Mouse (Mus musculus): Measurements from ENCODE around the gene Tomm20.
A peak's percentile ranks its signal among the peaks of the same experiment; 100 is the strongest.
"Not testable (repeated sequence)": the region's sequence is repeated elsewhere in the genome, so short reads cannot be mapped to it uniquely, and the experiment has no call there.

The Tomm20 gene

DNA sequence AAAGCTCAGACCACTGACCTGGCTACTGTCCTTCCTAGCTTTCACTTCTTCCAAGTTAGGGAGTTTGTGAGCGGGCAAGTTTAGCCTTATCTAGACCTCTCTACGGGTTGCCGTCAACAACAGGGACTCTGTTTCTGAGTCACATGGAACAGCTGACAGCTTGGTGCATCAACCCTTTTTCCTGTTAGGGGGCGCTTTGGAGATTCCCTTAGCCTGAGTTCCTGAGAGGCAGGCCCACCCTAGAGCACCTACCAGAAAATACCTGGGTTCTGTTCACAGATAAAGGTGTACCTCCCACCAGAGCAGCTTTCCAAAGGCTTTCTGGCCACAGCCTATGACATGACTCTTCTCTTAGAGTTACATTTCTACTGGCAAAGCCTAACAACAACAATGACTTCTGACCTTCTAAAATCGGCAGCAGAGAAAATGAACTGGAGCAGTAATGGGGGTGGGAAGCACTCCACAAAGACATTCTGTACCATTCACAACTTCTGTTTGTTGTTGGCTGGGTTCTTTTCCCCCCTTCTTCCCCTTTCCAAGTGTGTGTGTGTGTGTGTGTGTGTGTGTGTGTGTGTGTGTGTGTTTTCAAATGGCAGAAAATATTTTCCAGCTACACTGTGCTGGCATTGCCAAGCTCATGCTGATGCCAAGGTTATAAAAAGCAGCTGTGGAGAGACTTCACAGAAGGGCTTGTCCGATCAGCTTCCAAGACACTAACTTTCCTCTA, 28.3 kb downstream of the Tomm20 start:
- no peak for DNase-seq

- no peak for DNase-seq
Measured at GRCm38 (mm10) chr8:126916611-126917010, 29.0 kb downstream of the Tomm20 start.

DNA sequence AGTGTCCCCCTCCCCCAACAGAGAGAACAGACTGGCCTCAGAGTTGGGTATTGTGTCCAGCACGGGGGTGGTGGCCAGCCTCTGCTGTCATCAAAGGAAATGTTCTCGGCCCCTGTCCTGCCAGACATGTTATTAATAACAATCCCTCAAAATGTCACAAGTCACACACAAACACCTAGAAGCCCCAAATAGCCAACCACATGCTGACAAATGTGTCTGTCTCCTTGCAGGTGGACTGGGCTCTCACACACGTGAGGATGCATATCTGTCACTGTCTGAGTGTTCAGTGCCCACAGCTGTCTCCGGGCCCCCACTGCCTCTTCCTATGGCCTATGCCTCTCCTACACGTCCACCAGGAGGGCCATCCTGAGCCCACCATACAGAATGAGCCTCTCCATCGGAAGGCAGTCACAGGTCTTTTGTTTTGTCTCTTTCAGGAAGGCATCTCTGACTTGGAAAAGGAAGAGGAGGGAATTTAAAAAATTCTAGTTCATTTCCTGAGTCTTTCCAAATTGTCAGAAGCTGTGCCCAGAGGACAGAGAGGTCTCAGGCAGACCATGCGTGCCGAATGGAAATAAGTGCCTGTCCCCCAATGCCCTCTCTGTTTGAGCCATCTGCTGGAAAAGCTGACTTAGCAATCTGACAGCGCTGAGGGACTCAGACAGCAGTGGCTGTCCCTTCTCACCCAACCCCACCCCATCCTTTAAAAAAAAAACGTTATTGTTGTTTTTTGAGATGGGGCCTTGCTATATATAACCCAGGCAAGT, 30.9 kb downstream of the Tomm20 start:
- no peak for DNase-seq

DNA sequence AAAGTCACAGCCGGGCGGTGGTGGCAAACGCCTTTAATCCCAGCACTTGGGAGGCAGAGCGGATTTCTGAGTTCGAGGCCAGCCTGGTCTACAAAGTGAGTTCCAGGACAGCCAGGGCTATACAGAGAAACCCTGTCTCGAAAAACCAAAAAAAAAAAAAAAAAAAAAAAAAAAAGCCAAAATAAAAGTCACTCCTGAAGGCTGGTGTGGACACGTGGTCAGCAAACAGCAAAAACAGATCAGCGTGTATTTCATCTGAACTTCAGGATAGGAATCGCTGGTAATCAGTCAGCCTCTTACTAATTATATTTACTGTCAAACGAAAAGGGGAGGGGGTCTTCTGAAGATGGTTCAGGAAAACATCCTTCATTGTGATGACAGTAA, 31.5 kb downstream of the Tomm20 start:
- DNase-seq: not testable (repeated sequence)

DNA sequence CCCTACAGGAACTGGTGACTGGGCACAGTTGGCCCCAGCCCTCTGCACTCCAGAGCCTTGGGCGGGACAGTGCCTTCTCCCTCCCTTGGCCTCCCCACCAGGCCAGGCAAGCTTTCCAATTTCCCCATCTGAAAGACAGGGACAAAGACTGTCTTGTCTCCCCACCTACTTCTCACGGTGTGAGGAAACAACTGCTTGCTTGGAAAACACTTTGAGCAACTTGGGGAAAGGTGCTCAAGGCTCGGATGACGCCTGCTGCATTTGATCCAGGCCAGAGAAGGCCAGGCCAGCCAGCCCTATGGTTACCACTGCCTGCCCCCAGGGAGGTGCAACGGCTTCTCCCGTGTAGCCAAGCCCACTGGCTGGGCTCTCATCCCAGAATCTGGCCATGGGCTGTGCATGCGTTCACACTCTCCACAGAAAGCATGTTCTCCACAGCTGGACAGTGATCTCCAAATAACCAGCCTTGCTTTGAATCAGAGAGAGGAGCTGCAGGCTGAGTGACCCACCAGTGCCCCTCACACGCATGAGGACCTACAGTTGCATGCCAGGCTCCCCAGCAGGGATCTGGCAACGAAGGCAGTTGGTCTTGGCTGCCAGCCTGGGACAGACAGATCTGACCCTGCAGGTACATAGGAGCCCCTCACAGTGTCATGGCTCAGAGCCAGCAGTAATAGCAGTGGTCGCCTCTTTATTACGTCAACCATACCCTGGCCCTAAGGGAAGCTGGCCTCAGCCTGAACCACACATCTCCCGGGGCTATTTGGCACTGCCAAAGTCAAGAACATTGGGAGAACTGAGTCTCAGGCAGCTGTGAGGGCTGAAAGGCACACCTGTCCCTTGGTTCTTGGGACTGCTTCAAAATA, 32.2 kb downstream of the Tomm20 start:
- DNase-seq: peak; percentile 71

- no peak for DNase-seq
Measured at GRCm38 (mm10) chr8:126909371-126909802, 36.3 kb downstream of the Tomm20 start.

DNA sequence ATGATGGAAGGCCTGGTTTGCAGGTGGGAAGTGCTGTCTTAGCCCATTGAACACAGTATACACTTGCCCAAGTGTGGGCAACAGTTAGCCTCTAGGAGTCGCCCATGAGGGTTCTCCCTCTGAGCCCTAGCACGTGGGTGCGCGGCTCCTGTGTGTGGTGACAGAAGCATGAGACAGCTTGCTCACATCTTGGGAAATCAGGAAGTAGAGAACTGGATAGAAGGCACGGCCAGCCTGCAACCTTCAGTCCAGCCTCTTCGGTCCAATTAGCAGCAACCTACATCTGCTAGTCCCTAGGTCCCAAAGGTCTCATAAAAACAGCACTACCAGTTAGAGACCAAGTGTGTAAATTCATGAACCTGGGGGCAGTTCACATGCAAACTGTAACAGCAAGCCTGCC, 36.8 kb downstream of the Tomm20 start:
- DNase-seq: no peak

DNA sequence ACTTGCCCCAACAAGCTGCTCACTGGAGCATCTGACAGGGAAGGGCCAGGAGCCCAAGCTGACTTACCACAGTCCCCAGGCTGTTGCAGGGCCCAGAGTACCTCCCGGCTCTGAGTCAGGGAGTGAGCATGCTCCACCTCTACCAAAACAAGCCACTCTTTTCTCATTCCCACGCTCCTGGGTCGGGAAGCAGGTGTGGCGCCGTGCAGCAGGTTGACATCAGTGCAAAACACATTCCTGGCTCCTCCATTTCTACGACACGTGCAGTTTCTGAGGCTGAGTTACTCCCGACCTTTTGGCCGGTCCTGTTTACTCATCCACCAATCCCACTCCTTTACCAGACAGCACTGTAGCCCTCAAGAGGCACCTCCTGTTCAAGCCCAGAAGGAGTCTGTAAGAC, 37.7 kb downstream of the Tomm20 start:
- no peak for DNase-seq

GRCm38 (mm10) chr8:126907374-126907773, 38.3 kb downstream of the Tomm20 start:
- no peak for DNase-seq

DNA sequence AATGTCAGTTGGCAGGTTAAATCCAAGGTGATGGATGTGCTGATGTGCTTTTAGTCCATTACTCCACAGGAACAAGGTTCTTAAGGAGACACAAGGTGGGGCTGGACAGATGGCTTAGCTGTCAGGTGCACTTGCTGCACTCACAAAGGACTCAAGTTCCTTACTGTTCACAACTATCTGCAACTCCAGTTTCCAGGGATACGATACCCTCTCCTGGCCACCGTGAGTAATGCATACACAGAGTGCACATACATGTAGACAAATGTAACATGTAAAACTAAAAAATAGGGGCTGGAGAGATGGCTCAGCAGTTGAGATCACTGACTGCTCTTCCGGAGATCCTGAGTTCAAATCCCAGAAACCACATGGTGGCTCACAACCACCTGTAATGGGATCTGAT, 40.3 kb downstream of the Tomm20 start:
- DNase-seq: no peak

DNA sequence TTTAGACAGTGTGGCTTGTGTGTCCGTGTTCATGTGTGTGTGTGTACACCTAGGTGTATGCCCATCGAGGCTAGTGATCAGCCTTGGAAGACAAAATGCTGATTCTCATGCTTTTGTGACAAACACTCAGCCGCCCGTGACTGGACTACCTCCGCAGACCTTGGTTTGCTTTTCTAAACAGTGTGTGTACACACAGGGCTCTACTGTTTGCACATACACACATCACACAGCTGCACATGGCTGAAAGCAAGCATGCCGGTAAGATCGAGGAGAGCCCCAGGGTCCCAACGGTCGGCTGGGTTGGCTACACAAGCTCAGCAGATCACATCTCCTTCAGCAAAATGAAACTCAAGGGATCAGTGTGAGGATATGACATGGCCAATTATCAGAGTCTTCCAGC, 41.7 kb downstream of the Tomm20 start:
- DNase-seq: no peak

DNA sequence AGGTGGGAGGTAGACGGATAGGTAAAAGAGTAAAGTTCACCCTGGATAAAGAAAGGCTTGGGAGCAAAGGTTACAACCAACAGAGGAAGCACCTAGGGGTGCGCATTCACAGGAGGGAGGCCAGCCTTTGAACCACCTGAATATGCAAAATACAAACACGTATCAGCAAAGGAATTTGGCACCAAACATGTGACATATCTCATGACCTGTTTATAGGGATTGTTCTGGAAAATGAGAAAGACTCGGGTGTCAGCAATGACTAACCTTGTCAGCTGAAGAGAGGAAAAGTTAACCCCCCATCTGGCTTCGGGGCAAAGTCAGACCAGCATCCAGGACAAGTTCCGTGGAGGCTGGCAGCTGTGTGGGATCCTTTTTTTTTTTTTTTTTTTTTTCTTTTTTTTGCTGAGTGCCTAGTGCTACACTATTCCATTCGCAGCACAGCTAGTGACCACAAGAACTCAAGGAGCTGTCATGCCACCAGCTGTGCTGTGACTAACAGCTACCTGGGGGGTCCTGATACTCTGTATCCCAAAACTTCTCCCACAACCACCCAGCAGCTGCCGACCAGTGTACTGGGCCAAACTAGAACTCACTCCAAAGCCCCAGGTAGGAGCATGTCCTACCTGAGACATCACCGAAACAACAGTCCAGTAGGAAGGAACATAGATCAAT, 42.3 kb downstream of the Tomm20 start:
- DNase-seq: no peak

- DNase-seq: no peak
Measured at GRCm38 (mm10) chr8:126901612-126902011, 44.0 kb downstream of the Tomm20 start.

DNA sequence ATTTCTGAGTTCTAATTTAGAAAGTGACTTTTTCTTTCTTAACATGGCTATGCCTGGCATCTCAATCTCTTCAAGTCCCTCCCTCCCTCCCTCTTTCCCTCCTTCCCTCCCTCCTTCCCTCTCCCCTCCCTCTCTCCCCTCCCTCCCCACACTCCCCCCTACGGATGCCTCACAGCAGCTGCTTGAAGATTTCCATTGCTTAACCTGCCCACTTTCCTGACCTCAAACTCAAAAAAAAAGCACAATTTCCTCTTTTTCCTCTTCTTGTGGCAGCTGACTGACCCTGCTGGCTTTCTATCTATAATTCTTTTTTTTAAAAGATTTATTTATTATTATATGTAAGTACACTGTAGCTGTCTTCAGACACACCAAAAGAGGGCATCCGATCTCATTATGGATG, 44.6 kb downstream of the Tomm20 start:
- DNase-seq: no peak

GRCm38 (mm10) chr8:126895133-126895532, 50.5 kb downstream of the Tomm20 start:
- no peak for DNase-seq

GRCm38 (mm10) chr8:126887639-126888006, 58.0 kb downstream of the Tomm20 start:
- no peak for DNase-seq

DNA sequence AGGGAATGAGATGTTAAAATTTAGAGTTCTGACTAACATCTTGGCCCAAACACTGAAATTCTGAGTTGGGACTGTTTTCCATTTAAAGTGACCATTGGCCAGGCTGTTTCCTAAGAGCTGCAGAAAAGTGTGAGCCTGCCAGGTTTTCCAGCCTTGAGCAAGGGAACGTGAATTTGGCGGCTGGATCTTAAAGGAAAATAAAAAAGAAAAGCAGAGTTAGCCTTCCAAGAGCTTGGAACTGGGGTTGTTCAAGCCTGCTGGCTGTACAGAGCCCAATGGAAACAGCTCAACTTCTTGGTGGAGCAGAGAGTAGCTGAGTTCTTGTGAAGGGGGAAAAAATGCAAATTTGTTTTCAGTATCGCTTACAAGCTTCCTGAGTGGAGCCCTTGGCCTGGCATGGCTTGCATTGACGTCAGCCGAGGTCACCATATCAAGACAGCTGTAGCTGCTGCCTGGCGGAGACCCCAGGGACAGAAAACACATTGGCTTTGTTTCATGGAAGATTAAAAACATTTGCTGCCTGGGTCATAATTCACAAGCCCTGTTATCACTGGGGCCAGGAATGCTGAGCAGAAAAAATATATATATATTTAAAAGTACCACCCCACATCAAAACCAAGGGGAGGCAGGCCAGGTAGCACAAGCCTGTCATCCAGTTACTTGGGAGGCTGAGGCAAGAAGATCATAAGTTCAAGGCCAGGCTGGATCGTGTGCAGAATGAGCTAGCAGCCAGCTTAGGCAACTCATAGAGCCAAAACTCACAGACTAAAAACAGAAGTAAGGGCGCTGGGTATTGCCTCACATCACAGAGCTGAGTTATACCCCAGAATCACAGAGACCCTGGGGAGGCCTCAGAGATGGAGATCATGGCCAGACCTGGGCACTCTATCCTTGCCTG, 58.7 kb downstream of the Tomm20 start:
- no peak for DNase-seq

- no peak for DNase-seq
Measured at GRCm38 (mm10) chr8:126885554-126886485, 59.8 kb downstream of the Tomm20 start.

DNA sequence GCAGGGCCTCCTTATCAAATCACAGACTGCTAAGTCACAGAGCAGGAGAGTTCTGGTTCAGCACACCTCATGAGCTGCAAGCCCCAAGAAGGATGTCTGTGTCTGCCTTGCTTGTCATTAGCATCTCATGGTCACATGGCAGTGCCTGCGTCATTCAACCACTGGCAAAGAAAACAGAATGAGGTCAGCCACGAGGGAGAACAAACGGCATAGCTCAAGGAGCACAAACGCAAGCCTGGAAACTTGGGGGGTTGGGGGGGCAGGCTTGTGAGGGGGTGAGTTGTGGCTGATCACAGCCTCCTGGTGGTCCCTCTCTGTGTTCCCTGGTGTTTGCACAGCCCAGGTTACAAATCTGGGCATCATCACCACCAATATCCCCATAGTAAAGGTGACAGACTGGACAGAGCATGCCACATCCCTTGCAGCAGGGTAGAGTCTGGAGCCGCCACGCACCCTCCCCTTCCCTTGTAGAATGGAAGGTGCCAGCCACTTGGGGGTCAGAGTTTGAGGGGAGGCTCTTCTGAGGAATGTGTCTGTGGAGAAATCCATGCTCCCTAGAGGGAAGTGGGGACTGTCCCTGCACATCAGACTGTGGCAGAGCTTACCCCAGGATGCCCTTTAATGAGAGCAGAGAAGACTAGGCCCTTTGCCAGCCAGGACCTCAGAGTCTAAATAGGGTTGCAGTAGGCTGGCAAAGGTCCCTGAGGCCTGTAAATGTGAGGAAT, 61.3 kb downstream of the Tomm20 start:
- peak; percentile 18 for DNase-seq

DNA sequence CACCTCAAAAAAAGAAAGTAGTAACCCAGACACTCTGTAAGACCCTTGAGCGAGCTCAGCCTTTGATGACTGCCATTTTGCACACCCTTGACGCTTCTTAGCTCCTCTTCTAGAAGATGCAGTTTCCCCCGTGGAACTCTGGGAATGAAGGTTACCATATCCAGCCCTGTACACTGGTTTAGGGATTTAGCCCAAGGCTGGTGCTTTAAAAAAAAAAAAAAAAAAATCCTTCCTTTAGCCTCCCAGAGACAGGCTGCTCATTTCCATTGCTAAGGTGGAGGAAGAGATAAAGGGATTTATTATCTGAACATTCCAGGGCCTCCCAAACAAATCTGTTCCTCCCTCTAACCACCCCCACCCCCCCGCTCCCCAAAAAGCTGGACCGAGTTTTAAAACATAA, 61.9 kb downstream of the Tomm20 start:
- DNase-seq: no peak
